Comparison of ENCODE assay signal across 10 mouse cellular contexts in genomic region chr8:128267261-128267660, GRCm38 (mm10).
DNase-seq lines count a peak whose midpoint lies in the region; ATAC-seq lines count a peak whose summit lies in the region.
"Had no signal": no experiment of that assay in that cellular context is flagged by ENCODE, and none has a peak within 500 bp of the region (broad histone marks: within the 10 kb centered on the region; RNA-seq: fewer than 3 reads in every experiment).

No protein-coding gene starts in this region.

- WGBS in limb, embryonic 15.5 days = 21% methylated on average over 4 of the region's 4 CpGs

- no peak overlapping the region for H3K4me3 ChIP-seq in brown adipose tissue, adult 24 weeks (ENCODE audit: insufficient read depth, low read depth, low read length)
- no peak overlapping the region for H3K4me3 ChIP-seq in limb, embryonic 15.5 days
- H3K4me3 ChIP-seq: erythroblast, embryonic 14.5 days; myocyte had no signal

- intact Hi-C loops in heart, postnatal 10 days (cut with DNase I) = loop anchor here (2.0 kb wide), 1 partner anchor 90 kb away; no protein-coding TSS in a partner anchor

- H3K9ac ChIP-seq in limb, embryonic 15.5 days = no peak overlapping the region

- H3K9me3 ChIP-seq in limb, embryonic 15.5 days = no peaks in the 10 kb centered on the region

- H3K4me2 ChIP-seq in limb, embryonic 15.5 days = no peak overlapping the region

- H3K36me3 ChIP-seq in limb, embryonic 15.5 days = no peaks in the 10 kb centered on the region

- H3K27me3 ChIP-seq in limb, embryonic 15.5 days = no peaks in the 10 kb centered on the region

- H3K4me1 ChIP-seq in brown adipose tissue, adult 24 weeks (ENCODE audit: control insufficient read depth, insufficient read depth, insufficient read length, low read length) = peaks cover 14% of the 10 kb centered on the region; the same call in 1 of the 2 replicates
- peaks cover 14% of the 10 kb centered on the region for H3K4me1 ChIP-seq in limb, embryonic 15.5 days

- H3K27ac ChIP-seq in brown adipose tissue, adult 24 weeks (replicated peaks; ENCODE audit: low read depth, low read length) = peak overlapping the region; percentile 75
- no peak overlapping the region for H3K27ac ChIP-seq in limb, embryonic 15.5 days

- ATAC-seq in limb, embryonic 15.5 days (ENCODE audit: insufficient number of reproducible peaks, low FRiP score, low TSS enrichment, low read depth) = 0 out of 2 replicates have a peak, but pooled peaks have one; percentile 48

- peak; percentile 16 for DNase-seq in gastrocnemius, postnatal 25 days
- no peak for DNase-seq in gastrocnemius, adult 8-10 months (ENCODE audit: low spot score in 2 of 2)
- peak; percentile 54 to 56 for DNase-seq in heart, postnatal 10 days
- no peak for DNase-seq in left cerebral cortex, adult 18-20 months (ENCODE audit: low spot score in 2 of 2)
- DNase-seq in layer of hippocampus, postnatal 10 days (ENCODE audit: low spot score in 2 of 2) = no peak
- no peak for DNase-seq in thymus, postnatal 0 days (ENCODE audit: low spot score)

Comparison
In these comparisons a context has a peak if more than half of its experiments do, and no peak if none do; other contexts are left out.
1. DNase-seq: peak in gastrocnemius, postnatal 25 days (single experiment) and heart, postnatal 10 days (2 of 2); none in gastrocnemius, adult 8-10 months (0 of 2), left cerebral cortex, adult 18-20 months (0 of 2), layer of hippocampus, postnatal 10 days (0 of 2) and thymus, postnatal 0 days (single experiment).